Mouse (Mus musculus): ENCODE data around the gene Fxyd5.

- TF ChIP-seq CTCF (IDR thresholded peaks at IDR 0.05; ENCODE audit: low read depth), result no peak
- no peak for TF ChIP-seq EP300 (IDR thresholded peaks at IDR 0.05; ENCODE audit: low read depth)
Observed at GRCm38 (mm10) chr7:31079670-31080069, 37.4 kb upstream of the Fxyd5 start.
